Mouse (Mus musculus): ENCODE measurements at regions not wholly inside any gene's neighbourhood (a gene's known extent, or its start where the extent isn't known, plus 50 kb on each side); places are given as distances from the start of the nearest gene placed in this dataset.
A peak's percentile ranks its signal among the peaks of the same experiment; 100 is the strongest.

- no peak overlapping the region for H3K27ac ChIP-seq (replicated peaks)
- H3K4me3 ChIP-seq = no peak overlapping the region
- no peaks in the 10 kb centered on the region for H3K9me3 ChIP-seq
- H3K27me3 ChIP-seq = no peaks in the 10 kb centered on the region
- H3K36me3 ChIP-seq = no peaks in the 10 kb centered on the region
- no peaks in the 10 kb centered on the region for H3K4me1 ChIP-seq
- no peak overlapping the region for H3K9ac ChIP-seq (replicated peaks)
- no peak overlapping the region for H3K4me2 ChIP-seq (replicated peaks)
- no peak for ATAC-seq (ENCODE audit: low FRiP score, low read depth)
Measured at GRCm38 (mm10) chr9:90954613-90955012, 407.6 kb upstream of the Zic4 start.

- H3K27ac ChIP-seq (replicated peaks) = no peak overlapping the region
- ATAC-seq (ENCODE audit: low FRiP score, low read depth) = no peak
- no peaks in the 10 kb centered on the region for H3K27me3 ChIP-seq
- no peaks in the 10 kb centered on the region for H3K36me3 ChIP-seq
- H3K9me3 ChIP-seq = no peaks in the 10 kb centered on the region
- no peak overlapping the region for H3K9ac ChIP-seq (replicated peaks)
- no peak overlapping the region for H3K4me2 ChIP-seq (replicated peaks)
- no peaks in the 10 kb centered on the region for H3K4me1 ChIP-seq
- H3K4me3 ChIP-seq = no peak overlapping the region
- WGBS = 84% methylated on average over 4 of the region's 4 CpGs
Measured at GRCm38 (mm10) chr9:90961436-90961835, 400.8 kb upstream of the Zic4 start.

- Histone ChIP-seq H3K27me3 (no peaks in the 10 kb centered on the region), H3K9ac (replicated peaks) (no peak overlapping the region), H3K9me3 (no peaks in the 10 kb centered on the region), H3K27ac (replicated peaks) (no peak overlapping the region), H3K4me3 (no peak overlapping the region), H3K4me2 (replicated peaks) (no peak overlapping the region), H3K36me3 (no peaks in the 10 kb centered on the region), H3K4me1 (no peaks in the 10 kb centered on the region)
- ATAC-seq (ENCODE audit: low FRiP score, low read depth) = peak; percentile 74; the same call in 1 of the 2 replicates
- WGBS = 37% methylated on average over 3 of the region's 3 CpGs
Measured at GRCm38 (mm10) chr9:90964043-90964442, 398.2 kb upstream of the Zic4 start.

GRCm38 (mm10) chr9:90978730-90979129, 383.5 kb upstream of the Zic4 start:
- Histone ChIP-seq H3K36me3 (no peaks in the 10 kb centered on the region), H3K9me3 (no peaks in the 10 kb centered on the region), H3K4me3 (no peak overlapping the region), H3K27me3 (no peaks in the 10 kb centered on the region), H3K27ac (replicated peaks) (no peak overlapping the region), H3K4me2 (replicated peaks) (no peak overlapping the region), H3K4me1 (no peaks in the 10 kb centered on the region), H3K9ac (replicated peaks) (no peak overlapping the region)
- no peak for ATAC-seq (ENCODE audit: low FRiP score, low read depth)
- 89% methylated on average over 4 of the region's 4 CpGs for WGBS

DNA sequence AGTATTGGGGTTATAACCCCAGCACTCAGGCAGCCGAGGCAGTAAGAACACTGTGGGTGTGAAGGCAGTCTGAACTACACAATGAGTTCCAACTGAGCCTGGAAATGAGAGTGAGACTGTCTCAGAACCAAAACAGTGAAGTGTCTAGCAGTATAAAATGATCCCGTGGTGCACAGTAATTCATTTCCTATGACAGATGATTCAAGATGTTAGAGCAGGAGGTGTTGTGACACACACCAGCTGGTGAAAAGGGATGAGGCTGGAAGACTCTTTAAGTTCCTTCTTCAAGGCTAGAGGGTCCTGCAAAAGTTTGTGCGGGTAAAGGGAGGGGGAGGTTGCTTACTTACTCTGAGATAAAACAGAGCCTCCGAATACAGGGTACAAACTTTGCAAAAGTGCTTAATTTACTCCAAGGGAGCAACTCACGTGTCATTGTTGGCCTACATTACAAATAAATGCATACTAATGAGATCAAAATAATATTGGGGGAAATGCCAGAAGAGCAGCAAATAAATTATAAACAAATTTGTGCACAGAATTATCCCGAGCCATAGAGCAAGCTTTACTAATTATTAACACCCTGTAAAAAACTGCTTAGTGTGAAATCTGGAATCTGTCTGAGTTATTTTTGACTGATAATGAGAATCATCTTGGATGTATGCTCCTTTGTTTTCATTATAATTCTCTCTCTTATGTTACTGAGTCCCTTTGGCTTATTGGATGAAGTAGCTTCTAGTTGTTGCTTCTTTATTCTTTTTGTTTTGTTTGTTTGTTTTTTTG, 382.0 kb upstream of the Zic4 start:
- 76% methylated on average over 6 of the region's 6 CpGs for whole genome bisulfite sequencing
- Histone ChIP-seq H3K4me2 (replicated peaks) (no peak overlapping the region), H3K4me1 (no peaks in the 10 kb centered on the region), H3K9me3 (no peaks in the 10 kb centered on the region), H3K9ac (replicated peaks) (no peak overlapping the region), H3K27ac (replicated peaks) (no peak overlapping the region), H3K36me3 (no peaks in the 10 kb centered on the region), H3K4me3 (no peak overlapping the region), H3K27me3 (no peaks in the 10 kb centered on the region)
- no peak for ATAC-seq (ENCODE audit: low FRiP score, low read depth)

DNA sequence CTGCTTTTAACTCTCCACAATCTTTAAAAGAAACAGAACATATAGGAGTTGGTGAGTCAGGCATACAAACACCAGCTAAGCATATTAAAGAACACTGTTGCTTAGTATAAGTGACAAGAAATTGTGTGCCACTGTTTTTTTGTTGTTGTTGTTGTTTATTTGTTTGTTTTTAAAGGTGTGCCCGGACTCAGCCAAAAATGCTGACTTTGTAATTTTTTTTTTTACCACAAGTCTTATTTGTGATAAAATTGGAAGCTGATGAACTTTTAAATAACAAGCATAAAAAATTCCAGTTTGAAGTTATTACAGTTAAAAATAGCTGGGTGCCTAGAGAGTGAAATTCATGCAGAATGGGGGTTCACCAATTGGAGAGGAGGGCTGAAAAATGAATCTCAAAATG, 363.0 kb upstream of the Zic4 start:
- ATAC-seq (ENCODE audit: low FRiP score, low read depth) = no peak
- no peak overlapping the region for H3K27ac ChIP-seq (replicated peaks)
- no peaks in the 10 kb centered on the region for H3K4me1 ChIP-seq
- no peaks in the 10 kb centered on the region for H3K36me3 ChIP-seq
- H3K4me3 ChIP-seq = no peak overlapping the region
- H3K9ac ChIP-seq (replicated peaks) = no peak overlapping the region
- no peaks in the 10 kb centered on the region for H3K9me3 ChIP-seq
- no peaks in the 10 kb centered on the region for H3K27me3 ChIP-seq
- H3K4me2 ChIP-seq (replicated peaks) = no peak overlapping the region
- WGBS = 85% methylated on average over 1 of the region's 1 CpGs

- WGBS = 86% methylated on average over 4 of the region's 4 CpGs
- Histone ChIP-seq H3K36me3 (no peaks in the 10 kb centered on the region), H3K4me3 (no peak overlapping the region), H3K27ac (replicated peaks) (no peak overlapping the region), H3K4me2 (replicated peaks) (no peak overlapping the region), H3K9ac (replicated peaks) (no peak overlapping the region), H3K27me3 (no peaks in the 10 kb centered on the region), H3K9me3 (no peaks in the 10 kb centered on the region), H3K4me1 (no peaks in the 10 kb centered on the region)
- no peak for ATAC-seq (ENCODE audit: low FRiP score, low read depth)
Measured at GRCm38 (mm10) chr9:91004214-91004613, 358.0 kb upstream of the Zic4 start.

DNA sequence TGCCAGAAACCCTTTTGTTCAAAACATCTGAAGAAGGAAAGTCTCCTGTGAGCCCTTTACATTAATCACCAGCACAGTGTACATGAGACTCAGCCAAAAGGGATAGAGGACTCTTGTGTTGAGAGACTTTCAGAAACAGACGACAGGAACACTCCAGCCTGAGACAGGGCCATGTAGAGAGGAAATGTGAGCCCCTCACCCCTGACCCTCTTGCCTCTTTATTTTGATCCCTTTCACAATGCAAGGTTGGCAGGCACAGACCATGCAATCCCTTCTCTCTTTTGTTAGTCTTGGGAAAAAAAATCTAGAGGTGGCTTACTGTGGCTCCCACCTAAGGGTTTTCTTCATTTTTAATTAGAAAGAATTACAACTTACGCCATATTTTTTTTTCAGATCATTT, 321.7 kb upstream of the Zic4 start:
- 13% methylated on average over 2 of the region's 2 CpGs for WGBS
- ATAC-seq (ENCODE audit: low FRiP score, low read depth) = no peak

GRCm38 (mm10) chr9:91048569-91048968, 313.6 kb upstream of the Zic4 start:
- H3K9me3 ChIP-seq = no peaks in the 10 kb centered on the region
- H3K4me2 ChIP-seq (replicated peaks) = no peak overlapping the region
- no peak overlapping the region for H3K27ac ChIP-seq (replicated peaks)
- H3K4me3 ChIP-seq = no peak overlapping the region
- H3K27me3 ChIP-seq = no peaks in the 10 kb centered on the region
- no peaks in the 10 kb centered on the region for H3K36me3 ChIP-seq
- WGBS = 51% methylated on average over 2 of the region's 2 CpGs
- H3K9ac ChIP-seq (replicated peaks) = no peak overlapping the region
- ATAC-seq (ENCODE audit: low FRiP score, low read depth) = no peak
- H3K4me1 ChIP-seq = no peaks in the 10 kb centered on the region

More for the DNA sequence above, 321.7 kb upstream of the Zic4 start:
- 0 out of 2 replicates have a peak, but pooled peaks cover 5% of the 10 kb centered on the region for H3K4me1 ChIP-seq
- H3K4me3 ChIP-seq = no peak overlapping the region
- no peaks in the 10 kb centered on the region for H3K27me3 ChIP-seq
- no peak overlapping the region for H3K27ac ChIP-seq (replicated peaks)
- no peaks in the 10 kb centered on the region for H3K36me3 ChIP-seq
- H3K4me2 ChIP-seq (replicated peaks) = no peak overlapping the region
- H3K9me3 ChIP-seq = no peaks in the 10 kb centered on the region
- no peak overlapping the region for H3K9ac ChIP-seq (replicated peaks)

DNA sequence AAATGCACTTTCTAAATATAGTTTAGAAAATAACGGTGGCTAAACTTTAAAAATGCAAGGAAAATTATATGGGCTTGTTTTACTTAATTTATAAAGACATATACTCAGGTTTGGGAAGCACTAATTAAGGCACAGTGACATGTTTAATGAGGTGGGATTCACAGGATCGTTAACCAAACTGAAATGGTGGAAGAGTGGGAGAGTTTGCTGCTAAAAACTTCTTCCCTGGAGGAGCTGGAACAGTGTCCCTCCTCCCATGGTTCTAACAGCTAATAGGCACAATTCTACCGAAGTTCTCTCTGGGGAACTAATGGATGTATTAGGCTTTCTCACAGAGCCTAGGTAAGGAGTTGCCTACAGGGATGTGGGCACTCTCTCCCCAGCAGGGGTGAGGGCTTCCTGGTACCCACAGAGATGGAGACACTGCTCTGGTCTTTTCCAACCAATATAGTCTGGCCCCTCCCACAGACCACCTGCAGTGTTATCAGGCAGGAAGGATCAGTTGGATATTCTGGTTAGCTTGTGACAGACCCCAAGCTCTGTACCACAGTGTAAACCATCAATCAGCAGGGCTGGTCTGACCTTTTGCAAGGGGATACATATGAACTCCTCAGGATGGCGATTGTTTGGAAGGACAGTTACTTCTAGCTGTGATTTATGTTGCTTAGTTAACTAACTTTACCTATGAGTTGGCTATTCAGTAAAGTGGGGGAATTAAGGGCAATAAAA, 309.0 kb upstream of the Zic4 start:
- Histone ChIP-seq H3K36me3 (no peaks in the 10 kb centered on the region), H3K9ac (replicated peaks) (no peak overlapping the region), H3K27me3 (no peaks in the 10 kb centered on the region), H3K4me3 (no peak overlapping the region), H3K27ac (replicated peaks) (no peak overlapping the region), H3K4me2 (replicated peaks) (no peak overlapping the region), H3K9me3 (no peaks in the 10 kb centered on the region), H3K4me1 (no peaks in the 10 kb centered on the region)
- 78% methylated on average over 4 of the region's 4 CpGs for WGBS
- ATAC-seq (ENCODE audit: low FRiP score, low read depth) = no peak

DNA sequence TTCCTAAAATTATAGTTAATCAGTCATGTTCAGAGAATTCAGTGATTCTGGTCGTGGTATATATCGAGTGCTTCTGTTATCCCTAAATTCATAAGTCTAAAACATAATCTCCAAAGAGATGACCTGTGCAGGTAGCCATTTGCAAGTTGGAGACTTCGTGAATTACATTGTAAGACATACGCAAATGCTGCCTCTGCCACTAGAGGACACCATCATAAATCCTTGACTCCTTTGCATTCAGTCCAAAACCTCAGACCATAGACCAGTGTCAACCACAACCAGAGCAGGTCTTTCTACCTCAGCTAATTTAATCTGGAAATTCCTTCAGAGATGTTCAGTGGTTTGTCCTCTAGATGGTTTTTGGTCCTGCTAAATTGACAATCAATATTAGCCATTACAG, 302.8 kb upstream of the Zic4 start:
- no peak overlapping the region for H3K27ac ChIP-seq (replicated peaks)
- no peaks in the 10 kb centered on the region for H3K36me3 ChIP-seq
- no peak overlapping the region for H3K9ac ChIP-seq (replicated peaks)
- H3K4me2 ChIP-seq (replicated peaks) = no peak overlapping the region
- ATAC-seq (ENCODE audit: low FRiP score, low read depth) = no peak
- WGBS = 84% methylated on average over 4 of the region's 4 CpGs
- peaks cover 4% of the 10 kb centered on the region; the same call in 1 of the 2 replicates for H3K4me1 ChIP-seq
- H3K9me3 ChIP-seq = no peaks in the 10 kb centered on the region
- no peak overlapping the region for H3K4me3 ChIP-seq
- H3K27me3 ChIP-seq = no peaks in the 10 kb centered on the region

DNA sequence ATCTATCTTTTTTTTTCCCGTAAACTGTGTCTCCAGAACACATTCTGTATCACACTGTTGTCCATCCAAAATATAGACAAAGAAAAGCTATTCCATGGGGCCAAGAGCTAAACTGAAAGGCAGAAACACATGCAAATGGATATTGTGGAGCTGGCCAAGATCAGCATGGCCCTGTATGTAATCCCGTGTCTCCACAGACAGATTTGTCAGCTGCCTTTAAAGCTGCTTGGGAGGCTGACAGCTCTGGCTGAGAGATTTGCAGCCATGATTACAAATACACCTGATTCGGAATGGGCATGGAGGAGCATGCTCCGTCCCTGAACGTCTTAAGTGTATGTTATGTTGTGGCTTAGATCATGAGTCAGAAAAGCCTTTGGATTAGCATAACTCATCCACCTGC, 292.7 kb upstream of the Zic4 start:
- no peaks in the 10 kb centered on the region for H3K36me3 ChIP-seq
- ATAC-seq (ENCODE audit: low FRiP score, low read depth) = no peak
- H3K9me3 ChIP-seq = no peaks in the 10 kb centered on the region
- H3K4me3 ChIP-seq = no peak overlapping the region
- H3K4me2 ChIP-seq (replicated peaks) = no peak overlapping the region
- no peaks in the 10 kb centered on the region for H3K27me3 ChIP-seq
- no peak overlapping the region for H3K27ac ChIP-seq (replicated peaks)
- H3K4me1 ChIP-seq = no peaks in the 10 kb centered on the region
- no peak overlapping the region for H3K9ac ChIP-seq (replicated peaks)
- WGBS = 71% methylated on average over 5 of the region's 5 CpGs

Measured in midbrain, embryonic 12.5 days (tissue).